Mouse (Mus musculus): ENCODE data around the gene Pfas.
"Not testable (repeated sequence)": the region's sequence is repeated elsewhere in the genome, so short reads cannot be mapped to it uniquely, and the experiment has no call there.

Pfas gene

DNA sequence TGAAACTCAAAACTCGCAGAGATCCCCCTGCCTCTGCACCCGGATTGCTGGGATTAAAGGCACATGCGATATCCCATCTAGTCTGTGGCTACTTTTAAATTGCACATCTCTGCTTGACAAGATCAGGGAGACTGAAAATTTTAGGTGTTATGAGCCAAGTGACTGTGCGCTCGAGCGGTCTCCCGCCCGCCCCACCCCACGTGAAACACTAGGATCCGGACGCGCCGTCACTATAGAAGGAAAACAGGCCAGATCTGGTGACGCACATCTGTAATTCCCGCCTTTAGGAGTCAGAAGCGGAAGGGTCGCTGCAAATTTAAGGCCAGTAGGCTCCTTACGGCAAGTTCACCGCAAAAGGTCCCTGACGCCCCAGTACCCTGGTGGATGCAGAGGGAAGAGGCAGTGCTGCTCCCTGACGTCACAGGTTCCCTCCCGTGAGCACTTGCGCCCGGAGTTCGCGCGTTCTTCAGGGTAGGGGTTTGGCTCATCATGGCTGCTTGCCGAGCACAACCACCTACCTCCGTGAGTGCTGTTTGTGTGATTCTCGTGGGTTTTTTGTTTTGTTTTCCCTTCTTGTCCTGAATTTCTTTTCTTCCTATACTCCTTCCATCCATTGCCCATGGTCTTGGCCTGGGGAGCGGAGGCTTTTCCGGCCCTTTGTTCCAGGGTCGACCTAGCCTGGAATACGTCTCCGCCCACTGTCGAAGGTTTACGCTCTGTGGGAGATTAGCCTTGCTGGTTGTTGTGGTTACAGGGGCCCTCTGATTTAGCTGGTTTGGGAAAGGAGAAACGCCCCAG, 7.6 kb upstream of the Pfas start, which contains the start of gene Ctc1:
Ctc1 (plus strand) TSS at position 268 of the 798 bp plus-strand sequence.
- peak; percentile 82 to 88 for DNase-seq (ENCODE audit: low read depth in 1 of 2, low spot score in 2 of 2)

DNA sequence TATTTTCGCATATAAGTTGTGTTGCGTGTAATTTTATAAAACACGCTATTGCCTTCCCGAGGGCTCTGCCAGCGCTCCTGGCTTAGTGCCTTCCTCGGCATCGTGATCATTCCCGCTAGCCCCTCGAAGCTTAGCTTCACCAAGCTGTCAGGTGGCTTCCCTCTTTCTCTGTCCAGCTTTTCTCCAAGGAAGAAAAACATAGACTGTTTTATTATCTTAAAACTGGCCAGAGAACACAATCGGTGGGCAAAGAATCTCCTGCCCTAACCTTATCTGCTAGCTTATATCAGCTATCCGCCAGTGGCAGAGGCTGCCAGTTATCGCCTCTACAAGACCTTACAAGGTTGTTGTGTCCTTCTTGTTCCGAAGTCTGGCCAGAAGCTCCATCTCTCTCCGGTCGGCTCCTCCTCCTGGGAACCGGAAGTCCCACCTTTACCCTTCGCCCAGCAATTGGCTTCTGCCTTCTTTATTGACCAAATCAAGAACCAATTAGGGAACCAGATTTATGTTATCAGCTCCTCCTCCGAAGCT, 3.9 kb upstream of the Pfas start:
- DNase-seq (ENCODE audit: low read depth in 1 of 2, low spot score in 2 of 2), result peak; percentile 68 to 77

DNA sequence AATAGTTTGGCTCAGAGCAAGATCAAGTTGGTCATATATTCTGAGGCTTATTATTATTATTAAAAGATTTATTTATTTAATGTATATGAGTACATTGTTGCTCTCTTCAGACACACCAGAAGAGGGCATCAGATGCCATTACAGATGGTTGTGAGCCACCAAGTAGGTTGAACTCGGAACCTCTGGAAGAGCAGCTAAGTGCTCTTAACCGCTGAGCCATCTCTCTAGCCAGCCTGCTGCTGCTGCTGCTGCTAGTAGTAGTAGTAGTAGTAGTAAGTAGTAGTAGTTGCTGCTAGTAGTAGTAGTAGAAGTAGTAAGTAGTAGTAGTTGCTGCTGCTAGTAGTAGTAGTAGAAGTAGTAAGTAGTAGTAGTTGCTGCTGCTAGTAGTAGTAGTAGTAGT, 3.2 kb upstream of the Pfas start:
- not testable (repeated sequence) for DNase-seq (ENCODE audit: low read depth in 1 of 2, low spot score in 2 of 2)

DNA sequence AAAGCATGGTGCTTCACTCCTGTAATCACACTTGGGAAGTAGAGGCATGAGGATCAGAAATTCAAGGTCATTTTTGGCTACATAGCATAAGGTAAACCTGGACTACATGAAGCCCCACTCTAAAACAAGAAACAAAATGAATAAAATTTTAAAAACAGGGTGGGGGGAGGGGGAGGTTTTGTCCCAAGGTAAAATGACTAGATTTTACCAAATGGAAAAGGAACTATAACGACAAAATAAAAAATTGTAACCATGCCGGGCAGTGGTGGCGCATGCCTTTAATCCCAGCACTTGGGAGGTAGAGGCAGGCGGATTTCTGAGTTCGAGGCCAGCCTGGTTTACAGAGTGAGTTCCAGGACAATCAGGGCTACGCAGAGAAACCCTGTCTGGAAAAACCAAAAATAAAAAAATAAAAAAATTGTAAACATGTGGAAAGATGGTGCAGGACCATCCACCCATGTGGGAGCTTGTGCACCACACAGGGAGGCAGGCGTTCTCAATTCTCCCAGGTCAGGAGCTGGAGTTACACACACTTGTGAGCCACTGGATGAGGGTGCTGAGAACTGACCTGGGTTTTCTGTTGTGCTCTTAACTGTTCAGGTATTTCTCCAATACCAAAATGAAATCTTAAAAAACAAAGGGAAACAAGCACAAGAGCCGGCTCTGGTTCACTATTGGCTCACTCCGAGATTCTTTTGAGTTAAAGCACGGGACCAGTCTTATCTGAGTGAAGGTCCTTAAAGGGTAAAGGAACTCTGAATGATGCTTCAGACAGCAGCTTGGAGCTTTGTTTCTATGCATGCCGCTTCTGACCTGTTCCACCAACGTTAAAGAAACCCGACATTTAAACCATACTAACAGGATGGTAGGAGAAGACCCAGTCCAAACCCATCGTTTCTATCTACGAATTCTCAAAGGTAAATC, 2.4 kb upstream of the Pfas start:
- DNase-seq (ENCODE audit: low read depth in 1 of 2, low spot score in 2 of 2), result no peak

DNA sequence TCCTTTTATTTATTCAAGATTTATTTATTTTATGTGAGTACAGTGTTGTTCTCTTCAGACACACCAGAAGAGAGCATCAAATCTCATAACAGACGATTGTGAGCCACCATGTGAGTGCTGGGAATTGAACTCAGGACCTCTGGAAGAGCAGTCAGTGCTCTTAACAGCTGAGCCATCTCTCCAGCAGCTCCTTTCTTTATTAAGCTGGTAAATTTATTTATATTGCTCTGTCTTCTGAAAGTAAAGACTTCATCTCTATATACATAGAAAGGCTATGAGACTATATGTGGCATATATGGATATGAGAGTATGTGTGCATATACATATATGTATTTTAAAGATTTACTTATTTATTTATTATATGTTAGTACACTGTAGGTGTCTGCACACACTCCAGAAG, 1.2 kb upstream of the Pfas start:
- no peak for DNase-seq (ENCODE audit: low read depth in 1 of 2, low spot score in 2 of 2)

GRCm38 (mm10) chr11:69006575-69006974, 1.7 kb downstream of the Pfas start:
- not testable (repeated sequence) for DNase-seq (ENCODE audit: low read depth in 1 of 2, low spot score in 2 of 2)

DNA sequence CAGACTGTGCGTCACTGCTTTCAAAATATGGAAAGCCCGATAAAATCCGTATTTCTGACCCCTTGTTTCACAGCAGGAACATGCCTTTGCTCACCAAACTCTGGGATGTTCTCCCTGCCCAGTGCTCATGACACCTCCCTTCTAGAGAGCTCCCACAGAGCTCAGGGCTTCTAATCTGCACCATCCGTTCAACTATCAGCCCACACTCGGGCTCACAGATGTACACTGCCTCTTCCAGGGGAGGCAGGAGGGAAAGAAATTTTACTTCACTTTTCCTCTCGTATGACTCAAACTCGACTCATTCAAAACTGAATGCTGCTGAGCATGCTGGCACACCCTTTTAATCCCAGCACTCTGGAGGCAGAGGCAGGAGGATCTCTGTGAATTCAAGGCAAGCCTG, 3.1 kb downstream of the Pfas start:
- DNase-seq (ENCODE audit: low read depth in 1 of 2, low spot score in 2 of 2), result no peak

- DNase-seq (ENCODE audit: low read depth in 1 of 2, low spot score in 2 of 2), result no peak
Measured at GRCm38 (mm10) chr11:69003592-69003991, 4.7 kb downstream of the Pfas start.

DNA sequence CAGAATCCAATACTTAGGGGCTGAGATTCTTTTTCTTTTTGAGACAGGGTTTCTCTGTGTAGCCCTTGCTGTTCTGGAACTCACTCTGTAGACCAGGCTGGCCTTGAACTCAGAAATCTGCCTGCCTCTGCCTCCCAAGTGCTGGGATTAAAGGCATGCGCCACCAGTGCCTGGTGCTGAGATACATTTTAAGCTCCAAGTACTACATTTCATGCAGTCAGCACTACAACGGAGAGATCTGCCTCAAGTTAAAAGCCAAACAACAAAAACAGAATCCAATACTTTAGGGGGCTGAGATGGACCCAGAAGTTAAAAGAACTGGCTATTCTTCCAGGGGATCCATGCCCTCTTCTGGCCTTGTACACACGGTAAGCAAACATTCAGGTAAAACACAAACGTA, 5.5 kb downstream of the Pfas start:
- DNase-seq (ENCODE audit: low read depth in 1 of 2, low spot score in 2 of 2), result not testable (repeated sequence)

DNA sequence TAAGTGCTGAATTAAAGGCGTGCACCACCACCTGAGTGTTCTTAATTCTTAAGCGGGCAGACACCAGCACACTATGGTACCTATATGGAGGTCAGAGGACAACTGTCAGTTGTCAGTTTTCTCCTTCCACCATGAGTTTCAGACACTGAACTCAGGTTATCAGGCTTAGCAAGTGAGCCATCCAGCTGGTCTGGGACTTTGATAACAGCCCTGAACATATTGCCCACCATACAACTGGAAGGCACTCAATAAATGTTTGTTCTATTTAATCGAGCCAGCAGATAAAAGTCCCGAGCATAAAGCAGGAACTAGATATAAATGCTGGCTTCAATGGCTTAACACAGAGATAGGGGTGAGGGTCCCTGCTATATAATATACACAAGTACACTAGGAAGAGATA, 11.2 kb downstream of the Pfas start:
- no peak for DNase-seq (ENCODE audit: low read depth in 1 of 2, low spot score in 2 of 2)

DNA sequence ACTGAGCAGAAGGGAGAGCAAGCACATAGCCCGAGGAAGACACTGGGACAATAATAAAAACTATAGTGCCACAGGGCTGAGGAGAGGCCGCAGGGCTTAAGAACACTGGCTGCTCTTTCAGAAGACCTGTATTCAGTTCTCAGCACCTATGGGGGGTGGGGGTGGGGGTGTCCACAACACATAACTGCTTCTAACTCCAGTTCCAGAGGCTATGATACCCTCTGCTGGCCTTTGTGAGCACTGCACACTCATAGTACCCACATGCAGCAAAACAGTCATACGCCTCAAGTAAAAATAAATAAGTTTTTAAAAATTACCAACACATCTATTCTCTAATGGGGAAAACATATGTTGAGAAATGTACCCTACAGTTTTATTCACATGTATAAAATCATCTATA, 13.9 kb downstream of the Pfas start:
- DNase-seq (ENCODE audit: low read depth in 1 of 2, low spot score in 2 of 2), result no peak

DNA sequence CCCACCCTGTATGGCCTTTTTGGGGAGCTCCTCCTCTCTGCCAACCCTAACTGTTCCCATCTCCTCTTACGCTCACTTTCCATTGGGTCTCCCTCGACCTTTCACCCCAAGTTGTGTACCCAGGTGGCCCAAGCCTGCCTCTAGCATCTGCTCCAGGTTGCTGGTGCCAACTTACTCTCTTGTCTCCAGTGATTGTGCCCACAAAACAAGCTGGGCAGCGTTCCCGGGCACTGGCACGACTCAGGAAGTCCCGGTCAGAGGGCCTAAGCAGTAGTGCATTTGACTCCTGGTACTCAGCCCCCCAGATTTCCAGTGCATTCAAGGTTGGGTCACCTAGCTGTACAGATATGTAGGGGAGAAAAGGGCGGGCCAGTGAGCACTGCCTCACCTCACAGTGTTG, 15.1 kb downstream of the Pfas start:
- no peak for DNase-seq (ENCODE audit: low read depth in 1 of 2, low spot score in 2 of 2)

DNA sequence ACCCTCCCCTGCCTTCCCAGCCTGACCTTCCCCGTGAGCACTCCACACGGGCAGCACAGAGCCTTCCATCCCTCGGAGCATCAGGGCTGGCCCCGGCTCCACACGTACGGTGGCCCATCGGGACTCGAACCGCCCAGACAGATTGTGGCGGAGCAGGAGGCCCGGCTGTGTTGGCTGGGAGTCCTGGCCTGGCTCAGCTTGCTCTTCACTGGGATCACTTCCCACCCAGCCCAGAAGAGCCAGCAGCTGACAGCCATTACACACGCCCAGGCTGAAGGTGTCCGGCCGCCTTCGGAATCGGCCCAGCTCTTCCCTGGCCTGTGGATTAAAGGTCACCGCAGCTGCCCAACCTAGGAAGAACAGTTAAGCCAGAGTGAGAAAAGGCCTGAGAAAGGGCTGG, 19.9 kb downstream of the Pfas start:
- no peak for DNase-seq (ENCODE audit: low read depth in 1 of 2, low spot score in 2 of 2)

- no peak for DNase-seq (ENCODE audit: low read depth in 1 of 2, low spot score in 2 of 2)
Measured at GRCm38 (mm10) chr11:68987365-68987882, 20.8 kb downstream of the Pfas start.

GRCm38 (mm10) chr11:68982639-68983369, 25.5 kb downstream of the Pfas start:
- DNase-seq (ENCODE audit: low read depth in 1 of 2, low spot score in 2 of 2), result peak in 1 of 2 experiments; percentile 40

DNA sequence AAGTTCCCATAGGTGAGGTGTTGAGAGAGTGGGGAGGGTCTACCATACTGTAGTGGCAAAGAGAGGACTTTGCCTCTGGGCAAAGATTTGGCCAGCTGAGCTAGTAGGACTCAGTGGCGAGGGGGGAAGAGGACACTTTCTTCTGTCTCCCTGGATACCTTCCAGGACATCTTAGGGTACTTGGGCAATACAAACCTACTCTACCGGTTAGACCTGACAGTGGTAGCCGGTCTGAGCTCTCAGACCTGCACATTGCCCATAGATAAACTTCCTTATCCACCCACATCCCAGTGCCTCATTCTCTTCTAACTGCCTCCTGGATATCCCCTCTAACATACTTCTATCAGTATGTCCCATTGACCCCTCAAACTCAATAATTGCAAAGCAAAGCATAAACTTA, 27.3 kb downstream of the Pfas start:
- no peak for DNase-seq (ENCODE audit: low read depth in 1 of 2, low spot score in 2 of 2)

DNA sequence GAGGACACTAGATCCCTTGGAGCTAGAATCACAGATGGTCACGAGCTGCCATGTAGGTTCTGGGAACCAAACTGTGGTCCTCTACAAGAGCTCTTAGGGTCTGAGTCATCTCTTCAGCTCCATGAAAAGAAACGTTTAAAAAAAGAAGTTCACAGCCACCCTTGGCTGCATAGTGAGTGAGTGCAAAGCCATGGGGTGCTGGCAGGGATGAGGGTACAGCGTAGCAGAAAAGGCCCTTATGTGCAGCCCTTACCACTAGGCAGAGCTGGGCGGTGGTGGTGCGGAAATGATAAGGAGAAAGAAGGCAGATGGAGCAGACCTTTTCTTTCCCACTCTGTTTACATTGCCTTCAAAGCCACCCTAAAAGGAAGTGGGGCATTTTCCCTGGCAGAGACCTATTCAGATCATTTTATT, 28.9 kb downstream of the Pfas start:
- no peak for DNase-seq (ENCODE audit: low read depth in 1 of 2, low spot score in 2 of 2)

- no peak for DNase-seq (ENCODE audit: low read depth in 1 of 2, low spot score in 2 of 2)
Measured at GRCm38 (mm10) chr11:68975601-68976000, 32.7 kb downstream of the Pfas start.

GRCm38 (mm10) chr11:68975085-68975484, 33.2 kb downstream of the Pfas start, which contains the start of gene Rangrf:
Gene Rangrf, minus strand, starts transcription at chr11:68975185.
- no peak for DNase-seq (ENCODE audit: low read depth in 1 of 2, low spot score in 2 of 2)

DNA sequence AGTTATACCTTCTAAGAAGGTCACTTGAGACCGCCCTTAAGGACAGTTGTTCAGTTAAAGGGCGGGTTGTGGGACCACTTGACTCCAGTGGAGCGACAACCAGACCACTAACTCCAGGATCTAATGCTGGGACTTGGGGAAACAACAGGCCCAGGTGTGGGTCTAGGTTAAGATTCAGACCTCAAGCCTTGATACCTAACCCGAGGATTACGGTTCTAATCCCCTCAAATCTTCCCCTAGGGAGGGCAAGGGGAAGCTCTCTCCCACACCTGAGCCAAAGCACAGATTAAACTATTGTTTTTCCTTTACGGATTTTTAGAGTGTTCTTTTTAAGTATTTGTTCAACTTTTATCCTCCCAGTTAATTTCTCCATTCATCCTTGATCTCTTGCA, 34.2 kb downstream of the Pfas start:
- no peak for DNase-seq (ENCODE audit: low read depth in 1 of 2, low spot score in 2 of 2)
